Mouse (Mus musculus) stomach, postnatal 0 days (tissue): ENCODE data around the gene Armc3.

Source experiments
- CTCF ChIP-seq: IDR thresholded peaks from 2 replicates; pipeline ENCODE4 v1.5.1; 2016; ENCODE audit warnings: antibody characterized with exemption, low read depth, mild to moderate bottlenecking, moderate library complexity
- EP300 ChIP-seq: optimal IDR thresholded peaks from 2 replicates; pipeline ENCODE3; 2016; ENCODE audit warnings: antibody characterized with exemption

GRCm38 (mm10) chr2:19345414-19345964 is 146.4 kb downstream of the Armc3 start:
- TF ChIP-seq CTCF (no peak), EP300 (no peak)
